Mouse (Mus musculus) left cerebral cortex, postnatal 4 days (tissue): ENCODE results near the gene Mettl7a3. TPM values are rescaled to one million over a fixed set of nuclear protein-coding genes. Genes with fewer than 3 reads are reported as not detected.
"Not testable (repeated sequence)": the region's sequence is repeated elsewhere in the genome, so short reads cannot be mapped to it uniquely, and the experiment has no call there.

Source experiments
- DNase-seq: peaks from one replicate; pipeline ENCODE4 v3.0.0-alpha.2; 2022
- intact Hi-C: fragments of 180-260 bp; cut with DNase I; formaldehyde crosslinking; loops from one replicate; pipeline ENCODE4 v1.15.1; 2025
- total RNA-seq, 2 experiments: library from RNA; stranded (reverse); gene quantifications; 2 replicates each; pipeline ENCODE4 v1.2.3; 2021

Gene Mettl7a3
- total RNA-seq: under 1 TPM in 1 of 2 experiments, not detected in 1; 0.34 TPM

DNA sequence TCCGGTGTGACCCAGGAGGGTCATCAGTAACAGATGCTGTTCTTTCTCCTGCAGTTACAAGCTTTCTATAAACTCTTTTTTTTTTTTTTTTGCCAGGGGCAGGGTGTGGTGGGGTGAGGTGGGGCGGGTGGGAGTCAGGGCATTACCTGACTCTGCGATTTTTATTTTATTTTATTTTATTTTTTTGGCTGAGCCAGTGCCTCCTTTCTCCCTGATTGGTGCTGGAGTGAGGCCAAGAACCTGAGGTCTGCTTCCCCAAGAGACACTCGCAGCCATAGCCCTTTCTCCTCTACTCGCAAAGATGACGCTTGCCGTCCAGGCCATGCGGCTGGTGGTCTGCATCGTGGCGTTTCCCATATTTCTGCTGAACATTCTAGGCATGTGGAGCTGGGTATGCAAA, at the start of gene Mettl7a3:
Gene Mettl7a3 (plus strand): TSS at position 301 of the 400 bp plus-strand sequence.
- intact Hi-C loops: no loop called here
- DNase-seq: peak; percentile 23

GRCm38 (mm10) chr15:100288980-100289379, 45.7 kb upstream of the Mettl7a3 start:
- no peak for DNase-seq
- intact Hi-C loops: no loop called here

- no peak for DNase-seq
- intact Hi-C loops: no loop called here
Measured at GRCm38 (mm10) chr15:100290858-100291257, 43.9 kb upstream of the Mettl7a3 start.

DNA sequence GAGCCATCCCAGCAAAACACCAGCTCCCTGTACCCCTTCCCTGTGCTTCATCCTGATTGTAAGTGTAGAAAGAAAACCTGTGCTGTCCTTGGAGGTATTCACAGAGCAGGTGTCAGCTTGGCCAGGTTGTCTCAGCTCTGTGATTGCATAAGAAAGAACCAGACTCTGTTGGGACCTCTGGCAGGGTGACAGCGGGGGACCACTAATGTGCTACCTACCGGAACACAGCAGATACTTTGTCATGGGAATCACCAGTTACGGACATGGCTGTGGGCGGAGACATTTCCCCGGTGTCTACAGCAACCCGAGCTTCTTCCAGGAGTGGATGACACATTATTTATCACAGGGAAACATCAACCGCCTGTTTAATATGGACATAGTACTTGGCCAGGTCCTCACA, 42.4 kb upstream of the Mettl7a3 start:
- intact Hi-C loops: no loop called here
- DNase-seq: no peak

DNA sequence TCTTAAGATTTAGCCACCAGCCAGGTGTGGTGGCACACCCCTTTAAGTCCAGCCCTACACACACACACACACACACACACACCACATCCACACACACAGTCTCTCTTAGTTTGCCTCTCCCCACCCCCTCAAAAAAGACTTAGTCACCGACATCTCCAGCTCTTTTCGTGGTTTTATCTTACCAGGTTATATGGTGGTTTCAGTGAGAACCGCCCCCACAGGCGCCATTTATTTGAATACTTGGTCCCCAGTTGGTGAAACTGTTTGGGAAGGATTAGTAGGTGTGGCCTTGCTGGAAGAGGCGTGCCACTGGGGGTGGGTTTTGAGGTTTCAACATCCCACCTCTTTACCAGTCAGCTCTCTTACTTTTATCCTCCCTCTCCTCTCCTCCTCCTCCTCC, 36.9 kb upstream of the Mettl7a3 start:
- intact Hi-C loops: no loop called here
- no peak for DNase-seq

DNA sequence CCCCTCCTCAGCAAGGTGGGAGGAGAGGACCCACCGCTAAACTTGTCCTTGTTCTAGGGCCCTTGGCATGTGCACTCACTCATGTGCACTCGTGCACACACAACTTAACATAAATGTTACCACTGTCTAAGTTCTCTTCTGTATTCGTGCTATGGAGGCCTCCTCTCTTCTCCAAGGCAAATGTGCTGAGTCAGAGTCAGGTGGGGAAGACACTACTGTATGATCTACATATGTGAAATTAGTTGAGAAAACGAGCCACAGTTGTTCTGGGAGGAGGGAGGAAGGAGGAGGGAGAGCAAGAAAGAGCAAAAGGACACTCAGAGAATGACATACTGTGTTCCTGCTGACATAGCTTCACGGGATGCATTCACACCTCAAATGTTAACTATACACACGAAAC, 34.2 kb upstream of the Mettl7a3 start:
- intact Hi-C loops: no loop called here
- no peak for DNase-seq

- intact Hi-C loops: no loop called here
Measured at GRCm38 (mm10) chr15:100301556-100301955, 33.2 kb upstream of the Mettl7a3 start.

DNA sequence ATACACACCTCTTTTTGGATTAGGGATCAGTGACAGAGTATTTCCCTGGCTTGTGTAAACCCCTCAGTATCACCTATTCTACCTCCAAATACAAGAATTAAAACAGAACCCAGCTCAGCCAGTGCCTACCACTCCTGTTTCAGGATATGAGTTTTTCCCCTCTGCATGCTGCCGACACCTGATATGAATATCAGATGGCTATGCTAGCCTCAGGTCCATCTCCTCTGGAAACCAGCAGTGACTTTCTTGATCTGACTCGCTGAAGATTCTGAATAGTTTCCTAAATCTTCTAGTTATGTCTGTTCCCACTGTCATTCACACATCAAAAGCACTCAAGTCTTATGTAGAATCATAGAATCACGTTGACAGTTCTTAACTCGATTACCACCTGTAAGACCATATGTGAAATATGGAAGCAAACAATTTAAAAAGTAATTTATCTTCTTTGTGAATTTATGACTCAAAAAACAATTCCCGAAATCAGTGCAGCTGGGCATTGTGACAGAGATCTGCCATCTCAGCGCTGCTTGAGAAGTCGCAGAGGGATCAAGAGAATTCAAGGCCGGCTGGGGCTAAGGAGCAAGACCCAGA, 31.2 kb upstream of the Mettl7a3 start:
- no peak for DNase-seq
- intact Hi-C loops: no loop called here

More at GRCm38 (mm10) chr15:100301556-100301955, 33.2 kb upstream of the Mettl7a3 start:
- DNase-seq: no peak

GRCm38 (mm10) chr15:100304019-100304991, 30.4 kb upstream of the Mettl7a3 start, which contains the start of gene Mettl7a1:
Mettl7a1 (plus strand) TSS chr15:100304140.
- intact Hi-C loops: no loop called here

GRCm38 (mm10) chr15:100306201-100306600, 28.5 kb upstream of the Mettl7a3 start:
- intact Hi-C loops: no loop called here
- DNase-seq: no peak

More at GRCm38 (mm10) chr15:100304019-100304991, 30.4 kb upstream of the Mettl7a3 start, which contains the start of gene Mettl7a1:
- peak; percentile 86 for DNase-seq

GRCm38 (mm10) chr15:100307438-100308096, 27.2 kb upstream of the Mettl7a3 start:
- intact Hi-C loops: not testable (repeated sequence)
- DNase-seq: peak; percentile 27

DNA sequence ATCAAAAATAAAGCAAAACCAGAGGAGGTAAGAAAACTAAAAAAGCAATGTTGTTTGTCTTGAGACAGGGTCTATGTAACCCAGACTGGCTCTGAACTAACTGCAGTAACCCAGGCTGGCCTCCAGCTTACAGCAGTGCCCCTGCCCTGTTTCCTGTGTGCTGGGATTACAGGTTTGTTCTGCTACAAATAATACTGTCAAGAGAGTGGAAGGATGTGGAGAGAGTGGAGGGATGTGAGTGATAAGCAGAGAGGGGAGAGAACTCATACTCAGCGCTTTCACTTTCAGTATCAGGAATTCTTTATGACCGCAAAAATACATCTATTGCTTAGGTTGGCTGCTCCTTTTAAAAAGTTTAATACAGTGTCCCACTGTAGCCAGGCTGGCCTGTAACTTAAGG, 22.4 kb upstream of the Mettl7a3 start:
- DNase-seq: no peak
- intact Hi-C loops: no loop called here

GRCm38 (mm10) chr15:100314448-100315145, 20.1 kb upstream of the Mettl7a3 start:
- intact Hi-C loops: no loop called here
- no peak for DNase-seq

DNA sequence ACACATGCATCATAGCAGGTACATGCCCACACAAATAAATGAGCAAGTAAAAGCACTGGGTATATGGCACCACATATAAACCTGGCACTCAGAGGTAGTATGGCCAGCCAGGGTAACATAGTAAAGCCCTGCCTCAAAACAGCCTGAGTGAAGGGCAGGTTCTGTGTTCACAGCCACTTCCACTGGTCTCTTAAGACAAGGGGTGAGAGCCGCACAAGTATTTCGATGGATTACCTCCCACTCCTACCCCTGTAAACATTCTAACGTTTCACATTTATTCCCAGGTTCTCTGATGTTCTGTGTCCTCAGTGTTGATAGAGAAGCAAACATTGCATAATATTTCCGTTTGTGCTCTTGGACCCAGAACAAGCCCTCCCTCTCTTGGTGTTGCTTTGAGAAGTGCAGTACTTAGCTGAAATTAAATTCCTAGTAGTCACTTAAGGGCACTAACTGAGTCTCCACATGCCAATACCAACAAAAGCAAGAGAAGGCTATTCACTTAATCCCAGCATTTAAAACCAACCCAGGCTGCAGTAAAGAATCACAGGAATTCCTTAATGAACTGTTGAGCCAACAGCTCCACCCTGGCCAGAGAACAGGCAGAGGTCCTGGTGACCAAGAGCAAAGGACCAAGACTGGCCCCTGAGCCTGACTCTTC, 16.6 kb upstream of the Mettl7a3 start:
- intact Hi-C loops, DNase-seq: not testable (repeated sequence)

GRCm38 (mm10) chr15:100319884-100320283, 14.8 kb upstream of the Mettl7a3 start:
- no peak for DNase-seq
- intact Hi-C loops: no loop called here

DNA sequence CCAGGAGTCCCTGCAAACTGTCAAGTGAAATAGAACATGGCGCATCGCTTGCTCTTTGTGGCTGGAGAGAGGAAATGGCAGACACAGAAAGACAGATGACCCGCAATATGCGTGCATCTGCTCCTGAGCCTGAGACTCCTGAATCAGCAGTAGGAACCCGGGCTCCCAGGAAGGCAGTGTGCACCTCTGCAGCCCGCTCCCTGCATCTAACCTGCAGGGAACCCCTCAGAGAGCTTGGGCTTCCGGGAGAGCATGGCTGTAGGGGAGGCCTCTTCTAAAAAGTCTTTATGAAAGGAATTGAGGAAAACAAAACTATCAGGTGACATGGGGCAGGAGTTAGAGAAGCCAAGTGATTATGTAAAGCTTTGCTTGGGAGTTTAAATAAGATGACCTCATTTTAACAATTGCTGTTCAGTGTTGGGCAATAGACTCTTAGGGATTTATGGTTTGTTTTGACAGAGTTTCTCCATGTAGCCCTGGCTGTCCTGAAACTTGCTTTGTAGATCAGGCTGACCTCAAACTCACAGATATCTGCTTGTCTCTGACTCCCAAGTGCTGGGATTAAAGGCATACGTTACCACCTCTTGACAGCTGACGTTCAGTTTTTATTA, 14.3 kb upstream of the Mettl7a3 start:
- DNase-seq: no peak
- intact Hi-C loops: no loop called here

GRCm38 (mm10) chr15:100321134-100321533, 13.6 kb upstream of the Mettl7a3 start:
- intact Hi-C loops: no loop called here
- DNase-seq: peak; percentile 23

DNA sequence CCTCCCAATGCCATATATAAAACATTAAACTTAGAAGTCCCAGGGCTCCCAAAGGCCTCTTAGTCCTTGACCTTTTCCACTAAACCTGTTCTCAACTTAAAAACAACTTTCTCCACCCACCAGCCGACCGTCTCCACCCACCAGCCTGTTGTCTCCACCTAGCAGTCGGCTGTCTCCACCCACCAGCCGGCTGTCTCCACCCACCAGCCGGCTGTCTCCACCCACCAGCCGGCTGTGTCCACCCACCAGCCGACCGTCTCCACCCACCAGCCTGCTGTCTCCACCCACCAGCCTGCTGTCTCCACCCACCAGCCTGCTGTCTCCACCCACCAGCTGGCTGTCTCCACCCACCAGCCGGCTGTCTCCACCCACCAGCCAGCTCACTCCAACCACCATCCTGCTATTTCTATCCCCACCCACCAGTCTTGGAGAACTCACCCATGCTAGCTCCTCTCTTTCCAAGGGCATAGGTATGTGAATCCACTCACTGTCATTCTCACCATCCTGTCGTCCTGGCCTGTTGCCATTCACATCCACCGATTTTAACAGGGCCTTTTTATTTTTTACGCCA, 10.6 kb upstream of the Mettl7a3 start:
- intact Hi-C loops: no loop called here
- DNase-seq: no peak

DNA sequence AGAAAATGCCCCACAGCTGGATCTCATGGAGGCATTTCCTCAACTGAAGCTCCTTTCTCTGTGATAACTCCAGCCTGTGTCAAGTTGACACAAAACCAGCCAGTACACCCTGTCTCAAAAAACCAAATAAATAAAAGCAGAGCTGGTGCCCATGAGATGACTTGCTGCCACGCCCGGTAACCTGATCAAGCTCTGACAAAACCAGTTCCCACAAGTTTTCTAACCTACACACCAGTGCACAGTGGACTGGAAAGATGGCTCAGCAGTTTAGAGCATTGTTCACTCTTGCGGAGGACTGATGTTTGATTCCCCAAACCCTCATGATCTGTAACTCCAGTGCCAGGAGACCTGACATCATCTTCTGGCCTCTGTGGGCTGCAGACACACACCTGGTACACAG, 9.5 kb upstream of the Mettl7a3 start:
- intact Hi-C loops: no loop called here
- DNase-seq: no peak
